ENCODE assay signal across 14 mouse cellular contexts in the genomic region with DNA sequence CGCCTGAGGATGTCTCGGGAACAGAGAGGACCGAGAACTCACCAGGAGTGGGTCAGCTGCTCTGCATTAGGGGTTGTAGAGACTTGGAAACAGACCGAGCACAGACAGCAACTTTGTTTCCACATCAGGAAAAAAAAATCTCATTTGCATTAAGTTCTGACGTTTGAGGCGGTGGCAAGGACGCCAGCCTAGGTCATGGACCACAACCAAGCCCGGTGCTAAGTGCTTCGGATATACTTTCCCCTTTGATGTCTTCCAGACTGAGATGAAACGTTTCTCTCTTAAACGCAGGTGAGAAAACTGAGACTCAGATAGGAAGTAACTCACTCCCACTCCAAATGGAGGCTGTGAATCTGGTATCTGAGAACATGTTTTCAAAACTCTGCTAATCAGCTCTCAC.
DNase-seq lines count a peak whose midpoint lies in the region; ATAC-seq lines count a peak whose summit lies in the region.
"Had no signal": no experiment of that assay in that cellular context is flagged by ENCODE, and none has a peak within 500 bp of the region (broad histone marks: within the 10 kb centered on the region; RNA-seq: fewer than 3 reads in every experiment).

No protein-coding gene starts in this region.

- no peak overlapping the region for H3K4me3 ChIP-seq in heart, embryonic 16.5 days (ENCODE audit: low read length)
- no peak overlapping the region for H3K4me3 ChIP-seq in embryonic facial prominence, embryonic 11.5 days (ENCODE audit: low read depth, low read length)
- H3K4me3 ChIP-seq: hindbrain, embryonic 12.5 days; layer of hippocampus, adult 2 months; liver, embryonic 12.5 days; midbrain, embryonic 12.5 days; neural tube, embryonic 12.5 days had no signal

- peak overlapping the region; percentile 71 for H3K27ac ChIP-seq in heart, embryonic 16.5 days (ENCODE audit: low read length)
- H3K27ac ChIP-seq in embryonic facial prominence, embryonic 11.5 days (replicated peaks; ENCODE audit: low read depth, low read length): no peak overlapping the region
- H3K27ac ChIP-seq: hindbrain, embryonic 12.5 days; layer of hippocampus, adult 2 months; liver, embryonic 12.5 days; midbrain, embryonic 12.5 days; neural tube, embryonic 12.5 days had no signal

- H3K36me3 ChIP-seq in heart, embryonic 16.5 days (ENCODE audit: control insufficient read depth, insufficient read depth): no peaks in the 10 kb centered on the region
- H3K36me3 ChIP-seq in embryonic facial prominence, embryonic 11.5 days (replicated peaks; ENCODE audit: control insufficient read depth, insufficient read depth, low read depth, low read length): no peaks in the 10 kb centered on the region
- H3K36me3 ChIP-seq: hindbrain, embryonic 12.5 days; liver, embryonic 12.5 days; midbrain, embryonic 12.5 days; neural tube, embryonic 12.5 days had no signal

- 0 out of 2 replicates have a peak, but pooled peaks have one; percentile 19 for ATAC-seq in heart, embryonic 16.5 days (replicated peaks; ENCODE audit: extremely low read depth, insufficient read depth, low FRiP score)
- no peak for ATAC-seq in embryonic facial prominence, embryonic 11.5 days (replicated peaks; ENCODE audit: insufficient number of reproducible peaks, low FRiP score, low TSS enrichment, low read depth)
- ATAC-seq in frontal cortex, adult (ENCODE audit: low TSS enrichment): no peak
- ATAC-seq: liver, embryonic 12.5 days had no signal

- no peaks in the 10 kb centered on the region for H3K9me3 ChIP-seq in heart, embryonic 16.5 days (replicated peaks; ENCODE audit: control insufficient read depth, low read length)
- no peaks in the 10 kb centered on the region for H3K9me3 ChIP-seq in embryonic facial prominence, embryonic 11.5 days (replicated peaks; ENCODE audit: control insufficient read depth, low read length)
- H3K9me3 ChIP-seq: hindbrain, embryonic 12.5 days; liver, embryonic 12.5 days; midbrain, embryonic 12.5 days; neural tube, embryonic 12.5 days had no signal

- 9% methylated on average over 11 of the region's 11 CpGs for WGBS in heart, embryonic 16.5 days
- WGBS in embryonic facial prominence, embryonic 11.5 days: 13% methylated on average over 11 of the region's 11 CpGs

- peak overlapping the region; percentile 29 for H3K4me2 ChIP-seq in heart, embryonic 16.5 days (ENCODE audit: low read depth, low read length)
- H3K4me2 ChIP-seq in embryonic facial prominence, embryonic 11.5 days (ENCODE audit: low read depth, low read length): no peak overlapping the region
- H3K4me2 ChIP-seq: hindbrain, embryonic 12.5 days; liver, embryonic 12.5 days; midbrain, embryonic 12.5 days; neural tube, embryonic 12.5 days had no signal

- DNase-seq in heart, postnatal 4 days: no peak
- peak; percentile 26 to 42 for DNase-seq in CD8-positive naive resting alpha-beta T cell, adult 2 months (ENCODE audit: low read depth in 2 of 2, low spot score in 2 of 2)
- DNase-seq in embryonic facial prominence, embryonic 11.5 days (ENCODE audit: low spot score): peak; percentile 38
- peak; percentile 50 for DNase-seq in thymus, postnatal 14 days
- DNase-seq in gastrocnemius, adult 8-10 months (ENCODE audit: low spot score in 2 of 2): no peak
- DNase-seq: cerebellum, adult 18-20 months; right cerebral cortex, adult 18-20 months had no signal

- peaks cover 16% of the 10 kb centered on the region for H3K4me1 ChIP-seq in heart, embryonic 16.5 days (ENCODE audit: control insufficient read depth, insufficient read depth, low read length)
- H3K4me1 ChIP-seq in embryonic facial prominence, embryonic 11.5 days (ENCODE audit: control insufficient read depth, insufficient read depth, low read length): no peaks in the 10 kb centered on the region; the same call in 1 of the 2 replicates
- H3K4me1 ChIP-seq: midbrain, embryonic 12.5 days had no signal

- H3K27me3 ChIP-seq in heart, embryonic 16.5 days (ENCODE audit: control insufficient read depth, insufficient read depth, low read length): no peaks in the 10 kb centered on the region
- H3K27me3 ChIP-seq in embryonic facial prominence, embryonic 11.5 days (ENCODE audit: control insufficient read depth, insufficient read depth, low read length): no peaks in the 10 kb centered on the region
- H3K27me3 ChIP-seq: hindbrain, embryonic 12.5 days; midbrain, embryonic 12.5 days; neural tube, embryonic 12.5 days had no signal

- peak overlapping the region; percentile 26; the same call in 1 of the 2 replicates for H3K9ac ChIP-seq in heart, embryonic 16.5 days (ENCODE audit: low read length)
- no peak overlapping the region for H3K9ac ChIP-seq in embryonic facial prominence, embryonic 11.5 days (replicated peaks; ENCODE audit: low read length)
- H3K9ac ChIP-seq: hindbrain, embryonic 12.5 days; liver, embryonic 12.5 days; midbrain, embryonic 12.5 days; neural tube, embryonic 12.5 days had no signal

Comparison
In these comparisons a context has a peak if more than half of its experiments do, and no peak if none do; other contexts are left out.
1. DNase-seq: peak in CD8-positive naive resting alpha-beta T cell, adult 2 months (2 of 2), embryonic facial prominence, embryonic 11.5 days (single experiment) and thymus, postnatal 14 days (single experiment); none in heart, postnatal 4 days (single experiment) and gastrocnemius, adult 8-10 months (0 of 2).